Mouse (Mus musculus) testis, postnatal 14 days (tissue): Measurements from ENCODE around the gene Vwa5b2.

Experiments
- DNase-seq: peaks from one replicate; pipeline ENCODE4 v3.0.0; 2021; ENCODE audit warnings: low spot score

Gene Vwa5b2

GRCm38 (mm10) chr16:20589366-20589938, at the start of gene Vwa5b2:
Vwa5b2 (plus strand) TSS chr16:20589471.
- no peak for DNase-seq

GRCm38 (mm10) chr16:20539649-20540048, 49.6 kb upstream of the Vwa5b2 start:
- DNase-seq: no peak

GRCm38 (mm10) chr16:20540438-20540837, 48.8 kb upstream of the Vwa5b2 start:
- DNase-seq: no peak

GRCm38 (mm10) chr16:20545696-20546095, 43.6 kb upstream of the Vwa5b2 start:
- no peak for DNase-seq

- DNase-seq: no peak
Measured at GRCm38 (mm10) chr16:20547423-20547822, 41.8 kb upstream of the Vwa5b2 start.

- peak; percentile 99 for DNase-seq
Measured at GRCm38 (mm10) chr16:20548096-20548948, 40.9 kb upstream of the Vwa5b2 start, which contains the start of gene Abcf3. Abcf3 (plus strand) TSS chr16:20548577.

GRCm38 (mm10) chr16:20549161-20549560, 40.1 kb upstream of the Vwa5b2 start:
- no peak for DNase-seq

GRCm38 (mm10) chr16:20551691-20552090, 37.6 kb upstream of the Vwa5b2 start:
- no peak for DNase-seq

- no peak for DNase-seq
Measured at GRCm38 (mm10) chr16:20552594-20552993, 36.7 kb upstream of the Vwa5b2 start.

- peak; percentile 64 for DNase-seq
Measured at GRCm38 (mm10) chr16:20555000-20555399, 34.3 kb upstream of the Vwa5b2 start.

- no peak for DNase-seq
Measured at GRCm38 (mm10) chr16:20557381-20557780, 31.9 kb upstream of the Vwa5b2 start.

- DNase-seq: no peak
Measured at GRCm38 (mm10) chr16:20565075-20565474, 24.2 kb upstream of the Vwa5b2 start.

GRCm38 (mm10) chr16:20589939-20590679, 838 bp downstream of the Vwa5b2 start:
- DNase-seq: no peak

- DNase-seq: no peak
Measured at GRCm38 (mm10) chr16:20590680-20591038, 1.4 kb downstream of the Vwa5b2 start.

- no peak for DNase-seq
Measured at GRCm38 (mm10) chr16:20591076-20591705, 1.9 kb downstream of the Vwa5b2 start.

GRCm38 (mm10) chr16:20595060-20595673, 5.9 kb downstream of the Vwa5b2 start:
- DNase-seq: no peak

- no peak for DNase-seq
Measured at GRCm38 (mm10) chr16:20595737-20596136, 6.5 kb downstream of the Vwa5b2 start.

- DNase-seq: no peak
Measured at GRCm38 (mm10) chr16:20596687-20597441, 7.6 kb downstream of the Vwa5b2 start.

GRCm38 (mm10) chr16:20600511-20600910, 11.2 kb downstream of the Vwa5b2 start:
- DNase-seq: no peak

- DNase-seq: no peak
Measured at GRCm38 (mm10) chr16:20604705-20605104, 15.4 kb downstream of the Vwa5b2 start.
